Mouse (Mus musculus) myocyte (in vitro differentiated cells): Measurements from ENCODE around the gene Mipol1. TPM values are rescaled to one million over a fixed set of nuclear protein-coding genes. Genes with fewer than 3 reads are reported as not detected.

Source experiments
- H3K27me3 ChIP-seq: one replicate; pipeline ENCODE4 v1.6.1; 2011; ENCODE audit not compliant: control insufficient read depth, insufficient read depth, insufficient read length
- H3K36me3 ChIP-seq: one replicate; pipeline ENCODE4 v1.6.1; 2011; ENCODE audit not compliant: control insufficient read depth, insufficient read depth
- H3K4me2 ChIP-seq: one replicate; pipeline ENCODE4 v1.6.1; 2011; ENCODE audit warnings: low read depth, control low read depth
- H3K4me3 ChIP-seq: one replicate; pipeline ENCODE4 v1.5.1; 2011; ENCODE audit warnings: mild to moderate bottlenecking, control low read depth, moderate library complexity
- H3K79me2 ChIP-seq: one replicate; pipeline ENCODE4 v1.6.1; 2011; ENCODE audit not compliant: control insufficient read depth, insufficient read depth
- H3ac ChIP-seq: one replicate; pipeline ENCODE4 v1.6.1; 2011; ENCODE audit not compliant: control insufficient read depth, insufficient read length
- CEBPB ChIP-seq: IDR thresholded peaks from 2 replicates; pipeline ENCODE4 v1.6.1; 2011; ENCODE audit warnings: mild to moderate bottlenecking, moderate library complexity; ENCODE audit not compliant: poor library complexity, insufficient read depth, severe bottlenecking
- E2F4 ChIP-seq: IDR thresholded peaks from one replicate; pipeline ENCODE4 v1.6.1; 2011; ENCODE audit warnings: mild to moderate bottlenecking, control low read depth, moderate library complexity; ENCODE audit not compliant: insufficient read depth
- MAX ChIP-seq: IDR thresholded peaks from one replicate; pipeline ENCODE4 v1.6.1; 2011; ENCODE audit warnings: low read depth, mild to moderate bottlenecking, control low read depth
- MYOD1 ChIP-seq, 3 experiments: IDR thresholded peaks; one replicate each; pipeline ENCODE4 v1.6.1; 2011; ENCODE audit warnings: control low read depth in 2 of 3, low read depth in 2 of 3, mild to moderate bottlenecking in 2 of 3, moderate library complexity in 1 of 3; ENCODE audit not compliant: insufficient read length in 2 of 3, control insufficient read depth in 1 of 3
- MYOG ChIP-seq, 3 experiments: IDR thresholded peaks; one replicate each; pipeline ENCODE4 v1.6.1; 2011; ENCODE audit warnings: control low read depth in 2 of 3, low read depth in 2 of 3, mild to moderate bottlenecking in 2 of 3; ENCODE audit not compliant: insufficient read length in 2 of 3, control insufficient read depth in 1 of 3, insufficient read depth in 1 of 3
- POLR2A ChIP-seq: IDR thresholded peaks from one replicate; pipeline ENCODE4 v1.6.1; 2011; ENCODE audit warnings: low read depth, mild to moderate bottlenecking, control low read depth, moderate library complexity; ENCODE audit not compliant: insufficient read length
- POLR2AphosphoS2 ChIP-seq: IDR thresholded peaks from one replicate; pipeline ENCODE4 v1.6.1; 2011; ENCODE audit warnings: low read depth, control low read depth; ENCODE audit not compliant: insufficient read length
- REST ChIP-seq: IDR thresholded peaks from one replicate; pipeline ENCODE4 v1.6.1; 2011; ENCODE audit warnings: mild to moderate bottlenecking, control low read depth, moderate library complexity; ENCODE audit not compliant: insufficient read depth, insufficient read length
- SRF ChIP-seq: IDR thresholded peaks from one replicate; pipeline ENCODE4 v1.6.1; 2011; ENCODE audit warnings: low read depth; ENCODE audit not compliant: control insufficient read depth, insufficient read length
- TCF12 ChIP-seq: IDR thresholded peaks from one replicate; pipeline ENCODE4 v1.6.1; 2011; ENCODE audit warnings: mild to moderate bottlenecking, control low read depth; ENCODE audit not compliant: poor library complexity, insufficient read depth, severe bottlenecking
- TCF3 ChIP-seq: IDR thresholded peaks from one replicate; pipeline ENCODE4 v1.6.1; 2011; ENCODE audit warnings: low read depth, control low read depth; ENCODE audit not compliant: insufficient read length
- USF1 ChIP-seq: IDR thresholded peaks from one replicate; pipeline ENCODE4 v1.6.1; 2011; ENCODE audit warnings: low read depth, mild to moderate bottlenecking, control low read depth, moderate library complexity
- polyA plus RNA-seq: library from polyadenylated mRNA; unstranded; fragments of >200 nt; fragmentation: generic; extraction: Trizol; gene quantifications from one replicate; pipeline ENCODE4 v1.2.1, GENCODE M21; 2012; ENCODE audit warnings: missing spikeins

Gene Mipol1
- polyA plus RNA-seq, 1 experiment: 1.6 TPM

DNA sequence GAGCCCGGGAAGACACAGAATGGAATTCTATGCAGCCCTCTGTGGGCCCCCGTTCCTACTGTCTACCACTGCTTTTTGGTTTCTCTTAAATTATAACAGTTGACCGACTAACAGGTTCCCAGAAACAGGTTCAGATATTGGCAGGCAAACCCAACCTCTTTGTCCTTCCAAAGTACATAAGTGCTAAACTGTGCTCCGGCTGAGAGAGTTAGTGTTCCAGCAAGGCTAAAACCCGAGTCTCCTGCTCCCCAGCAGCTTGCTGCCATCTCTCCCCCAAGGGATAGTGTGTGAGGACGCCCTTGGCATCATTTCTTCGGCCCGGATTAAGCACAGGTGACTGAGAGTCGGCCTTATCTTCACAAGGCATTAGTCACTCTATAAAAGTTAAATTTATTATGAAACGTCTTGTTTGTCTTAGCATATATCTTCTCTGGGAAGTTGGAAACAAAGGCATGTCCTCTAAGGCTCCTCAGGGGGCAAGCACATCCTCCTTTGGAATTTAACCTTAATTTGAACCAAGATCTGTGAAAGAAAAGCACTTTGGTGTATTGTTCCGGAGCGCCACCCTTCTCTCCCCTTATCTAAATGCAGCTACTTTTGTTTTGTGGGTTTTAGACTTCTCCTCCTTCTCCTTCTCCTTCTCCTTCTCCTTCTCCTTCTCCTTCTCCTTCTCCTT, 285.6 kb downstream of the Mipol1 start:
- Histone ChIP-seq H3K79me2 (no peaks in the 10 kb centered on the region), H3K4me2 (no peak overlapping the region), H3K27me3 (no peaks in the 10 kb centered on the region), H3K4me3 (no peak overlapping the region), H3ac (no peak overlapping the region), H3K36me3 (no peaks in the 10 kb centered on the region)
- no peak for TF ChIP-seq TCF12

DNA sequence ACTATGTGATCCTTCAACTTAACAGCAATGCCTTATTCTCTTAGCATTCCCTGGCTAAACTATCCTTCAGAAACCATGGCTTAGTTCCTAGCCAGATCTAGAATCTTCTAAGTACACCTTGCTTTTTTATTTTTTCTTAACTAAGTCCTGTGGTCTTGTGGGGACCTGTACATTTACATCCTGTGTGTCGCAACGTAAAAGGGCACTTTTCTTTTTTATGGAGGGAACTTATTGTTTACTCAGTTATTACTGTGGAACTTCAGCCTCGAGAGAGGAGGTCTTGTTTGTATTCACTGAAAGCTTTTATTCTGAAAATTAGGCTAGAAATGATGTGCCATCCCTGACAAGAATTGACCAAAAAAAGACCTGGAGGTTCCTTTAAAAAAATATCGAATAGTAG, 298.1 kb downstream of the Mipol1 start:
- H3K79me2 ChIP-seq: no peaks in the 10 kb centered on the region
- H3K4me3 ChIP-seq: no peak overlapping the region
- TF ChIP-seq TCF12: no peak
- no peak for TF ChIP-seq MAX
- TF ChIP-seq E2F4: no peak
- TF ChIP-seq SRF: no peak
- no peak for TF ChIP-seq USF1
- TF ChIP-seq MYOD1 (IDR thresholded peaks at IDR 0.05; ENCODE audit: control insufficient read depth in 1 of 3, insufficient read length in 2 of 3, low read depth in 2 of 3): no peak
- no peak for TF ChIP-seq TCF3
- no peak for TF ChIP-seq POLR2A
- no peak for TF ChIP-seq REST
- no peak for TF ChIP-seq MYOG (IDR thresholded peaks at IDR 0.05; ENCODE audit: control insufficient read depth in 1 of 3, insufficient read depth in 1 of 3, insufficient read length in 2 of 3, low read depth in 2 of 3)
- TF ChIP-seq POLR2AphosphoS2: no peak
- no peak overlapping the region for H3ac ChIP-seq
- H3K4me2 ChIP-seq: no peak overlapping the region
- H3K27me3 ChIP-seq: no peaks in the 10 kb centered on the region
- no peaks in the 10 kb centered on the region for H3K36me3 ChIP-seq

DNA sequence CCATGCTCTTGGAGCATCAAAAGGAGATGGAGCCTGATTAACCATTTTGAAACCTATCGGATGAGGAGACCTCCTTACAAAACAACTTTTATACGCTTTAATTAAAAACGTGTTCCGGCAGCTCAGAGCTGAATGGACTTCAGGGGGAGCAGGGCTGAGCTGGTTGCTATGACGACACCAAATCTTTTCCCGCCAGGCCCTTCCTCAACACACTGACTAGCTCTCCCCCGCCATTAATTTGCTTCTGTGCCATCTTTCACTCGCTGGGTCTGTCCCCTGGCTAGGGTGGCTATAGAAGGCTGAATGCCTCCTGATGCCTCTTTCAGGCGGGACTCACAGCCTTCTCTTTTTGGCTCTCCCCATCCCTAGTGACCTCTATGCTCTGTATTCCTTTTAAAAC, 300.2 kb downstream of the Mipol1 start:
- Histone ChIP-seq H3K4me2 (no peak overlapping the region), H3K27me3 (no peaks in the 10 kb centered on the region), H3K36me3 (no peaks in the 10 kb centered on the region), H3K4me3 (no peak overlapping the region), H3K79me2 (no peaks in the 10 kb centered on the region), H3ac (no peak overlapping the region)
- TF ChIP-seq TCF12 (no peak), POLR2A (no peak), MAX (no peak), CEBPB (no peak), MYOG (IDR thresholded peaks at IDR 0.05; ENCODE audit: control insufficient read depth in 1 of 3, insufficient read depth in 1 of 3, insufficient read length in 2 of 3, low read depth in 2 of 3) (no peak), USF1 (no peak), REST (no peak), E2F4 (no peak), TCF3 (no peak), MYOD1 (IDR thresholded peaks at IDR 0.05; ENCODE audit: control insufficient read depth in 1 of 3, insufficient read length in 2 of 3, low read depth in 2 of 3) (no peak), POLR2AphosphoS2 (no peak), SRF (no peak)

DNA sequence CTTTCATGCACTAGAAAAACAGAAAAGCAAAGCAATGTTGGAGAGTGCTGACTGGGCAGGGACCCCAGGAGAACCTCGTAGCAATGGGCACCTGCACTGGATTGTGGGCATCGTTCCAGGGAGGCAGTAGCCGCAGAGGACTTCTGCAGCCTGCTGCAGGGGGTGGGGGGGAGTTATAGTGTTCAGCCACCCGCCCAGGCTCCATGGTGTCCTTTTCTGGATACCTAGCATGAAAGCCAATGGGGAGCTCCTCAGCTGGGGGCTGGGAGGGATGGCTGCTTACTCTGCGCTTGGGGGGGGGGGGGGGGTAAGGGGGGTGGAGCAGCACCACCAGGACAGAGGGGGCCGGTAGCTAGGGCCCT, 304.3 kb downstream of the Mipol1 start:
- Histone ChIP-seq H3K4me2 (no peak overlapping the region), H3K4me3 (no peak overlapping the region), H3K79me2 (no peaks in the 10 kb centered on the region), H3K27me3 (peaks cover 10% of the 10 kb centered on the region), H3K36me3 (no peaks in the 10 kb centered on the region), H3ac (no peak overlapping the region)
- TF ChIP-seq TCF12 (no peak), E2F4 (no peak), MYOD1 (IDR thresholded peaks at IDR 0.05; ENCODE audit: control insufficient read depth in 1 of 3, insufficient read length in 2 of 3, low read depth in 2 of 3) (no peak), POLR2A (no peak), USF1 (no peak), POLR2AphosphoS2 (no peak), REST (no peak), CEBPB (no peak), SRF (no peak), MYOG (IDR thresholded peaks at IDR 0.05; ENCODE audit: control insufficient read depth in 1 of 3, insufficient read depth in 1 of 3, insufficient read length in 2 of 3, low read depth in 2 of 3) (no peak), TCF3 (no peak), MAX (no peak)

DNA sequence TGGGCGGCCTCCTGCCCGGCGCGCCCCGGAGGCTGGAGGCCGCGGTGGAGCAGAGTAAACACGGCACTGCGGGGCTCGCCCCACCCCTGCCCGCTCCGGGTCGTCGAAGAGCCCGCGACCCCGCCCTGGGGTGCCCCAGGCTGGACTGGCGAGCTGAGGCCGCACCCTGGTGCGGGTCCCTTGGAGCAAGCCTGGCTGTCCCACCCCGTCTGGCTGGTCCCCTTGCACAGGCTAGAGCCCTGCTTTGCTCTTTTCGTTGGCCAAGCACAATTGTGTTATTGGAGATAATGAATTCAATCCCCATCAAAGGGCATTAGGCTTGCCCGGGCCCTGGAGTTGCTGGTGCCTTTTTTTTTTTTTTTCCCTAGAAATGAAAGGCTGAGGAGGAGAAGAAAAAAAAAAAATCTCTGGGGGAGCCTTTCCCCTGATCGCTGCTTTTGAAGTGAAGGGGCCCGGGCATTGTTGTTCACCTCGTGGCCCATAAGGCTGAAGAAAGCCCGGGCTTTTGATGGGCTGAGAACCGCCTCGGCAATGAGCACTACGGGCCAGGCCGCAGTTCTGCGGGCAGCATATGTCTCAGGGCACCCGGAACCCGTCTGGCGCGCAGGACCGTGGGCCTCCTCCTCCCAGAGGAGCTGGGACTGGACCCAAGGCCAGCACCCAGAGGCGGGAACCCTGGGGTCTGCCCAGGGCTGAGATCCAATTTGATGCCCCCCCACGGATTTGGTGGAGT, 304.8 kb downstream of the Mipol1 start:
- no peaks in the 10 kb centered on the region for H3K79me2 ChIP-seq
- TF ChIP-seq MYOG (IDR thresholded peaks at IDR 0.05; ENCODE audit: control insufficient read depth in 1 of 3, insufficient read depth in 1 of 3, insufficient read length in 2 of 3, low read depth in 2 of 3) (no peak), POLR2A (no peak), MYOD1 (IDR thresholded peaks at IDR 0.05; ENCODE audit: control insufficient read depth in 1 of 3, insufficient read length in 2 of 3, low read depth in 2 of 3) (no peak), USF1 (no peak), SRF (no peak), E2F4 (no peak), TCF12 (no peak), CEBPB (no peak), POLR2AphosphoS2 (no peak), REST (no peak), MAX (no peak), TCF3 (no peak)
- H3K36me3 ChIP-seq: no peaks in the 10 kb centered on the region
- H3ac ChIP-seq: no peak overlapping the region
- no peak overlapping the region for H3K4me3 ChIP-seq
- H3K27me3 ChIP-seq: peaks cover 10% of the 10 kb centered on the region
- H3K4me2 ChIP-seq: no peak overlapping the region
